Mouse (Mus musculus): ENCODE data around the gene Apc2.

- TF ChIP-seq POLR2A (IDR thresholded peaks at IDR 0.05; ENCODE audit: borderline replicate concordance, extremely low read depth, low read depth, low read length), result no peak
- no peak for TF ChIP-seq CTCF (IDR thresholded peaks at IDR 0.05; ENCODE audit: insufficient read depth, low read length)
Observed at GRCm38 (mm10) chr10:80254331-80255297, 41.2 kb upstream of the Apc2 start.
